Mouse (Mus musculus): Measurements from ENCODE around the gene Rab3a.
A peak's percentile ranks its signal among the peaks of the same experiment; 100 is the strongest.

Rab3a gene

DNA sequence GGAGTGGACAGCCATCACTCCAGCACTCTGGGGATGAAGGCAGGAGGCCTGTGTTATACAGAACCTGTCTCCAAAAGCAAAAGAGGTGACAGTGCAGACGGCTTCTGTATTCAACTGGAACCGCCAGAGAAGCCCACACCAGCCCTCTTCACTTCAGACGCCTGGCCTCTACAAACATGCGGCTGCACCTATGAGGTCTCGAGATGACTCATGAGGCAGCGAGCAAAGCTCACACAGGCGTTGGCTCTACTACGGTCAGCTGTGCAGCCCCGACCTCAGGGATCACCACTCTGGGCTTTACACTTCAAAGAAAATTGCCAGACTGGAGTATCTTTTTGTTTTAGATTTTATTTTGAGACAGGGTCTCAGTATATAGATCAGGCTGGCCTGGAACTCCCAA is 18.4 kb downstream of the Rab3a start:
- peak; percentile 33 to 50 for DNase-seq (ENCODE audit: inconsistent age in 2 of 2, low spot score in 1 of 2)

DNA sequence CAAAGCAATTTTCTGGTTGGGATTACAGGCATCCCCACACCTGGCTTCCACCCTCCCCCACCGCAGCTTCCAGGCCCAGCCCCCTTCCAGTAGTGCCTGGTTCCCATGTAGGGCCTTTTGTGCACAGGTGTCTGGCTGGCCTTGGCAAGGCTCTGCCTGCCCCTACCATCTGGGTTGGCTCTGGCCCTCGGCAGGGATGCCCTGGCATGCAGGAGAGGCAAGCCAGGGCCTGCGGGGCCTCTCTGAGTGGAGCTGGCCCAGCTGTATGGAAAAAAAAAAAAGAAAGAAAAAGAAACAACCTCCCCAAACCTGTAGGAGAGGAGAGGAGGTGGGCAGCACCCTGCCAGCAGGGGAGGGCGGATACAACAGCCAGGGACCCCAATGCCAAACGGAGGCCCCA is 18.9 kb downstream of the Rab3a start:
- DNase-seq (ENCODE audit: inconsistent age in 2 of 2, low spot score in 1 of 2), result no peak

DNA sequence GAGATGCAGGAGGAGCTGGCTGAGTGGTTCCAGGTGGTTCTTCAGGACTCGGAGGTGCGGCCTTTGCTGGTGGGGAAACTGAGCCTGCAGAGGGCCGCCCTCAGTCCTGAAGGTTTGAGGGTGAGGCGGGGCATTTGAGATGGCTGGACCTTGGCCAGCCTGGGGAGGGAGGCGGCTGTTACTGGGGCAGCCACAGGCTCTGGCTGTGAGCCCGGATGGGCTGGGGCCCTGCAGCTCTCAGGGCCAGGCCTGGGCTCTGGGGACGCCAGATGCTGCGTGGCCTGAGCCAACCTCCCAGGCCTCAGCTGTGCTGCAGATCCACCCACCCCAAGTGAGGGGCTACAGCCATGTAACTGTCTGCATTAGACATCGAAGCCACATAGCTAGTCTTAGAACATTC is 19.4 kb downstream of the Rab3a start:
- DNase-seq (ENCODE audit: inconsistent age in 2 of 2, low spot score in 1 of 2), result peak; percentile 82 to 91

DNA sequence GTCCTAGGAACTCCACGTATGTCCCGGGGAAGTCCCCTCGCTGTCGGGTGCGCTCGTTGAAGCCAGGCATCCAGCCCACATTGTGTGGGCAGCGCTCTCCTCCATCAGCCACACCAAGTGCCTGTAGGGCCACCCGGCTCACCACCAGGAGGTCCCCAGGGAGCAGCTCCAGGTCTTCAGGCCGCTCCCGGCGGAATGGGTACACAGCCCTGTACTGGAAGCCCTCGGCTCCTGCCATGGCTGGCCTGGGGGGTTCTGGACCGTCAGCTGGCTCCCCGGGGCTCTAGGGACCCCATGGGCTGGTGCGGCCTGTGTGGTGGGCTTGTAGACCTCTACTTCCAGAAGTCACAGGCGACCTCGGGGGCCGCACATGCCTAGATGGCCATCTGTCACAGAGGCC is 20.3 kb downstream of the Rab3a start:
- DNase-seq (ENCODE audit: inconsistent age in 2 of 2, low spot score in 1 of 2), result peak; percentile 53 to 63

DNA sequence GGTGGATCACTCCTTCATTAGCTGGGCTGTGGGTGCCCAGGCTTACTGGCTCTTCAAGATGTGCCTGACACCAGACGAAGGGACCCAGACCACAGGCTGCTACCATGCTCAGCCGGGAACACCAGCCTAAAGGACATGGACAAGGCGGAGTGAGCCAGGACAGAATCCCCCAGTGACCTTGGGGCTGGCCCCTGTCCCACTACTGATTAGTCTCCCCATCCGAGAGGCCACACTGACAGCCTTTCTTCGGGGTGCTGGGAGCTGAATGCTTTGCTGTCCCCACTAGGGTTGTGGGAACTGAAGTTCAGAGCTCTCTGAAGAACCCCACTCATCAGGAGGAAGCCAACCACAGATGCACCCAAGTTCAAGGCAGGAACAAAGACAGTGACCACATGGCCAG is 20.7 kb downstream of the Rab3a start:
- DNase-seq (ENCODE audit: inconsistent age in 2 of 2, low spot score in 1 of 2), result peak; percentile 42 to 67

DNA sequence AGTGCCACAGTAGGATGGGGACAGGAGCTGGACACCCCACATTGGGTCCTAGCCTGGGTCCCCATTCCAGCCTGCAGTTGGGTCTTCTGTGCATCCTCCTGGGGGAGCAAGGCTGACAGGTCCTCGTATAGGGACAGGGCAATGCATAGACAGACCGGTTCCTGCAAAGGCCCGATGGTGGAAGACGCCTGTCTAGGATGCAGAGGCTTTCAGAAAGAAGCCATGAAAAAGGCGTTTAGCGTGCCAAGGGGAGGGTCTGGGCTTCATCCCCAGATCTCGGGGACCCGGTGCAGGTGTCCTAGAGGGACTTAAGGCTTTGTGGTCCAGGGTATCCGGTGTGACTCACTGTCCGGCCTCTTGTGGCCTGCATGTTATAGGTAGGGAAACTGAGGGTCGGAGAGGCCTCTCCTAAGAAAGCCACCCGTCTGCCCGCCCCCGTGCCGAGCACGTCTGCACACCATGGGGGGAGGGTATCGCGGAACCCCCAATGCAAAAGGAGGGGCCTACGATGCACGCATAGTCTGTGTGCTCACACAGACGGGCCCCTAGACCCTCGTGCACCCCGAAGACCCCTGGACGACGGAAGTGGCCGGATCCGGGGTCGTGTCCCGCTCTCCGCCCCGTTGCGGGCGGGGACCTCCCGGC is 21.5 kb downstream of the Rab3a start:
- peak in 1 of 2 experiments; percentile 84 for DNase-seq (ENCODE audit: inconsistent age in 2 of 2, low spot score in 1 of 2)

DNA sequence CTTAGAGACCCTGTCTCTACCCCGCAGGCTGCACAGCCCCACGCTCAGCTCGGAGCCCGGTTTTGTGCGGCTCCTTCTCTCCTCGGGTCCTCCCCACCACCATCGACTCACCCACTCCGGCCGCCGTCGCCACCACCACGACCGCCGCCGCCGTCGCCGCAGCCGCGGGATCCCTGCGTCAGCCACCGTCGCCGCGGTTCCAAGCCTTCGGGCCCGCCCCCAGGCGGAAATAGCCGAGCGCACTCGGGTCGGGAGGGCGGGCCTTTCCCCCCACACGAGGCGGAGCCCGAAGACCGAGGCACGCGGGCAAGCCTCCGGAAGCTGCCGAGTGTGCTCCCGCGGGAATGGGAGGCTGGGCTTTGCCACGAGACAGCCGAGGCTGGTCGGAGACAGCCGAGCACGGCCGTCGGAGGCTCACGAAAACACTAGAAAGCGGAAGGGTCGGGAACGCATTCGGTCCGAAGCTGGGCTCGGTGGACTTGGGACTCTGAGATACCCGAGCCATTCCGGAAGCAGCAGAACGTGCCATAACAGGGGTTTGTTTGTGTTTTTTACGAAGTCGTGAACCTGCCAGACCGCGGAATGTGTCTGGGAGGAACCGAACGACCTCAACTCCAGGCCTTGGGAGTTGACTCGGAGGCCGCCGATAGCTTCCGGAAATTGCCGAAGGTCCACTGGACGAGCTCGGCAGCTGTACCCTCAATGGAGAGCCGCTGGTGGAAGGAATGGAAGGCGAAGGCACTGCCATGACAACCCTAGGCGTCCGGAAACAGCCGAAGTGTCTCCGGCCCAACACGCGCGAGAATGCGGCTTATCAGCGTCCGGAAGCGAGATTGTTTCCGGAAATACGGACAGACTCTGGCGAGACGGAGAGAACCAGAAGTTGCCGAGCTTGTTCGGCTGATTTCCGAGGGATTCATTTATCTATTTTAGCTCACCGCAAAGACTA is 22.3 kb downstream of the Rab3a start, which contains the start of gene Pik3r2:
TSS of gene Pik3r2 (minus strand) at position 218 of the 949 bp plus-strand sequence.
- peak; percentile 98 to 99 for DNase-seq (ENCODE audit: inconsistent age in 2 of 2, low spot score in 1 of 2)

DNA sequence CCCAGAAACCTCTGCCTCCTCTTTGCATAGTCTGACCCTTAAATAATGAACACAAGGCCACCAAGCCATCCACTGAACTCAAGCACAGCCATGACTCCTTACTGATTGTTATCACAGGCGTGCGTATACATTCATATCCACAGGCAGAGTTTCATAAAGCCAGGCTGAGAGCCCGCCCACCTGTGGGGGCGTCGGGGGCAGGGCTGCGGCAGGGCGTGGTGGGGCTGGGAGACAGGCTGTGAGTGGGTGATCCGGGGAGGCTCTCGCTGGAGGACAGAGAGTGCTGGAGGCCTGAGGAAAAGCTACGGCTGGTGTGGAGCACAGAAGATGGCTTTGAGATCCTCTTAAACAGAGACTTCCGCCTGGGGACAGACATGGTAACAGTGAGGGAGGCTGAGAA is 25.6 kb downstream of the Rab3a start:
- no peak for DNase-seq (ENCODE audit: inconsistent age in 2 of 2, low spot score in 1 of 2)

DNA sequence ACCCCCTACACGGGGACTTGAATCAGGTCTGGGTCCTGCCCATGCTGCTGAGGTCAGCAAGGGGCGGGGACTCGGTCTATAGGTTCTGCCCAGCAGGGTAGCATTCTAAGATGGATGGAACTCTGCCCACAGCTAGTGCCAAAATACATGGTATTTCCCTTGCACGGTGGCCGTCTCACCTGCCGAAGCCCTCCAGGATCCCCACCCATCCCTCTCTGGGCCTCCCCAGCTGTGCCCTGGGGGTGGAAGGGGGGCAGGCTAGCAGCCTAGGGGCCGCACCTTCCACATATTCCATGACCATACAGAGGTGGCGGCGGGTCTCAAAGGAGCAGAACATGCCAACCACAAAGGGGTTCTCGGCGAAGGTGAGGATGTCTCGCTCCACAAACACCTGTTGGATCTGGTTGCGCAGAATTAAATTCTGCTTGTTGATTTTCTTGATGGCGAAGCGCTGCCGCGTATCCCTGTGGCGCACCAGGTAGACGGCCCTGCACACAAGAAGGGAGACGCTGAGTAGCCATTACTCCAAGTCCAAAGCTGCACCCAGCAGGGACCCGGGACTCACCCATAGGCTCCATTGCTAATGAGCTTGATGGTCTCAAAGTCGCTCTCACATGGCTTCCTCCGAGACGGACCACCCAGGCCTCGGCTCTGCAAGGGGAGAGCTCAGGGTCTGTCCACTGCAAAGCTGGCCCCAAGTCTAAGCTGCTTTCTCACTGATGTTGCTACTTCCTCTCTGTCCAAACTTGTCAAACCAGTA is 32.0 kb downstream of the Rab3a start:
- no peak for DNase-seq (ENCODE audit: inconsistent age in 2 of 2, low spot score in 1 of 2)

DNA sequence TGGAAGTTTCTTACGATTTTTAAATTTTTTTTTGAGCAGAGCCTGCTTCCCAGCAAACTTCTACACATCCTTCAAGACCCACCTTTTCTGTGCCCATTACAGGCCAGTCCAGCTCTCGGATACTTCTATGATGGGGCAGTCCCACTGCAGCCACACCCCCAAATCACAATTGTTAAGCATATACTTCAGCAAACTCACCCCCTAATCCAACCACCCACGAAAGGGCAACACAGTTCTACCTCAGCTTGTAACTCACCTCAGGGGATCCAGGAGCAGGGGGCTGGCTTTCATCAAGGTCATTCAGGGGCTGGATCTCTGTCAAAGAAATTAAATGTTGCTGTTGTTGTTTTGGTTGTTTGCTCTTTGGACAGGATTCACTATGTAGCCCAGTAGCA is 32.6 kb downstream of the Rab3a start:
- no peak for DNase-seq (ENCODE audit: inconsistent age in 2 of 2, low spot score in 1 of 2)

DNA sequence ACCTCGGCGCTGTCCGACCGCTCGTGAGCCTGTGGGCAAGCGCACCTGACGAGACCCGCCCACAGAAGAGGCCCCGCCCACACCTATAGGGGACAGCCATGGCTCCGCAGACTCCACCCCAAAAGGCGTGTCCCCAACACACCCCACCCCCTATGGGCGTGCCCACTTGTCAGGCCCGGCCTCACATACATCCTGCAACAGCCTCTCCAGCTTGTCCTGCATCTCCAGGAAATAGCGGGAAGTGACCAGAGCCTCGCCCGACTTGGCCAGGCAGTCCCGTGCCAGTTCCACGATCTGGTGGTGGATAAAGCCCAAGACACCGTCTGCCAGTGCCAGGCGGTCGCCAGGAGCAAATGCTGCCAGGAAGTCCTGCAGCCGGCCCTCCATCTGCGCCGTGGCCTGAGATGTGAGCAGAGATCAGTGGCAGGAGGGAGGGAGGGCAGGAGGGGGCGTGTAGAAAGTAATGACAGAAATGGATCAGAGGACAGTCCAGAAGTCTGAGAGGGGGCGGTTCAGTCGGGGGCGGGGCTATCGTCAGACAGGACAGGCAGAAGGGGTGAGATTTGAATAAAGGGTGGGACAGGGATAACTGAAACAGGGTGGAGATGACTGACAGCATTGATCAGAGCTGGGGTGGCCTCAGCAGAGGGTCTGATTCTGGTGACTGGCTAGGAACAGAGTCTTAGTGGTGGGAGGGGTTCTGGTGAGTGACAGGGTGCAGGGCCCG is 33.6 kb downstream of the Rab3a start:
- DNase-seq (ENCODE audit: inconsistent age in 2 of 2, low spot score in 1 of 2), result no peak

DNA sequence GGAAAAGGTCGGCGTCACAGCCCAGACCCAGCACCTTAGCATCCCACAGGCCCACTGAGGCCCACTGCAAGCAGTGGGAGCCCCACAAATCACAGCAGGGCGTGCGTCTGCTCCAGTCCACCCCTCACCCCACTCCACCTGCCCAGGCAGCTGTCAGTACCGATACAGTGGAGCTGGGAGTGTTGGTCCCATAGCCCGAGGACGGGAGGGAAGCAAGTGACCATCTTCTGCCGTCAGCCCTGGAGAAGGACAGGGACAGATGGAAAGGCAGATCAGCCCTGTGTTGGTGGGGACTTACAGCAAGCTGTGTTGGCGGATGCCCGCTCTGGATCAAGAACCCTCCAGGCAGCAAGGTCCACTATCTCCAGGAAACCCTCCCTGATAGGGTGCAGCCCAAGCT is 34.6 kb downstream of the Rab3a start:
- no peak for DNase-seq (ENCODE audit: inconsistent age in 2 of 2, low spot score in 1 of 2)

DNA sequence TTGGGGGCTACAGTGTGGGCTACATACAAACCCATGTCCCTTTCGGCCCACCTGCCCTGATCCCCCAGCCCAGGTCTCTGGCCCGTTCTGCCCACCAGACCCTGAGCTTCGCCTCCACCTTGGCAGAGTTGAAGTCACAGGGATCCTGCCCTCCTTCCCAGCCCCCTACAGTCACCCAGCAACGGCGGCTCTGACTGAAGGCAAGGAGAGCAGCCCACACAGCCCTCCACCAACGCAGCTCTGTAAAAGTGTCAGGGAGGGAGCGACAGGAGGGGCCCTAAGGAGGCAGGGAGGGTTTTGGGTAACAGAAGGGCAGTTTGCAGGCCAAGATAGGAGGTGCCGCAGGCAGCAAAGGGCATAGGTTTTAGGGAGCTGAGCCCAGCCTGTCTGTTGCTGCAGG is 36.4 kb downstream of the Rab3a start:
- no peak for DNase-seq (ENCODE audit: inconsistent age in 2 of 2, low spot score in 1 of 2)

DNA sequence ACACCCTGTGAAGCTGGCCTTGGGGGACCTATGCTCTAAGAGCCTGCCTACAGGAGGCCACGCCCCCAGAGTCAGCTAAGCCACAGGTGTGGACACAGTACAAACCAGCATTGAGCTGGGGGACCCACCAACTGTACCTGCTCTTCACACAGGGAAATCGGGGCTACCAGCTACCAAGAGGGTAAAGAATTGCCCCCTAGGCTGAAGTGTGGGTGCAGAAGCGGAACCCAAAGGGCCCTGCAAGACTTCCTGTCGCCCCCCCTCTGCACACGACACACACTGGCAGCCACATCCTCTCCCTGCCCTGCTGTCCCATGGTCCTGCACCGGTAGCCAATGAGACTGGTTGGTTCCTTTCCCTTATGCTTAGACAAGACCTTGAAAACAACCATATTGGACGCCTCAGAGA is 36.8 kb downstream of the Rab3a start:
- DNase-seq (ENCODE audit: inconsistent age in 2 of 2, low spot score in 1 of 2), result peak in 1 of 2 experiments; percentile 64

DNA sequence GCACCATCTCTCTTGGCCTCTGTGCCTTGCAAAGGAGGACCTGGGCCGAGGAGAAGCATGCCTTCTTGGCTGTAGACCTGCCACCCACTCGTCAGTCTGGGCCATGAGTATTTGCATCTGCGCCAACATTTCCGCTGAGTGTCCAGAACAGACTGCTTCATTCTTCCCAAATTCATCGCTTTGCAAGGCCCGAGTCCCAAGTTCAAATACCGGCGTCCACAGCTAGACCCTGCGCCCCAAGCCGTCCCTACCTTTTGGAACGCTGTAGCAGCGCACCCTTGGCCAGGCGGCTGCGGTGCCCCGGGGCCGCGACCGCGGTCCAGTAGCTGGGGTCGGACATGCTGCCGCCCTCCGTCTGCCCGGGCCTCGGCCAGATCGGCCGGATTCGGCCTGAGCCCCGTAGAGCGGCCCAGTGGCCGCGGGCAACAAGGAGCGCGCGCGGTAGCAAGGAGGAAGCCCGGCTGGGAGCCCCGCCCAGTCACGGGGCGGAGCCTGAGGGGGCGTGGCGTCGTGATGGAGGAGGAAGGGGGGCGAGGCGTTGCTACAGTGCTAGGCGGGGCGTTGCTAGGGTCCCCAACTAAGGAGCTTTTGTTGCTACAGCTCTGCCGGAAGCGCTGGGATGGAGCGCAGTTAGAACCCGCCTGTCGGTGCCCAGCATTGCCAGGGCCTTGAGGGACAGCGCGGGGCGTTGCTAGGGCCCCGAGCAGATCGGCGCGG is 37.7 kb downstream of the Rab3a start:
- DNase-seq (ENCODE audit: inconsistent age in 2 of 2, low spot score in 1 of 2), result peak; percentile 98 to 99

DNA sequence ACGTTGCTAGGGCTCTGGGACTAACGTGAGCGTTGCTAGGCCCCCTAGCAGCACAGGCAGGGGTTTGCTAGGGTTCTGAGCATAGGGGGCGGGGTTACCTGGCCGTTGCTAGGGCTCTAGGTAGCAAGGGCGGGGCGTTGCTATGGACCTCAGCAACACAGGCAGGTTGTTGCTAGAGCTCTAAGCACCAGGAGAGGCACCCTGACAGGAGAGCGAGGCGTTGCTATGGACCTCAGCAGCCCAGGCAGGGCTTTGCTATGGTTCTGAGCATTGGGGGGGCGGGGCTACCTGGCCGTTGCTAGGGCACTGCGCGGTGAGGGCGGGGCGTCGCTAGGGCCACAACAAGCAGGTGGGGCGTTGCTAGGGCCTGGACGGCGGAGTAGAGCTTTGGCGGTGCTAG is 38.2 kb downstream of the Rab3a start:
- DNase-seq (ENCODE audit: inconsistent age in 2 of 2, low spot score in 1 of 2), result no peak

DNA sequence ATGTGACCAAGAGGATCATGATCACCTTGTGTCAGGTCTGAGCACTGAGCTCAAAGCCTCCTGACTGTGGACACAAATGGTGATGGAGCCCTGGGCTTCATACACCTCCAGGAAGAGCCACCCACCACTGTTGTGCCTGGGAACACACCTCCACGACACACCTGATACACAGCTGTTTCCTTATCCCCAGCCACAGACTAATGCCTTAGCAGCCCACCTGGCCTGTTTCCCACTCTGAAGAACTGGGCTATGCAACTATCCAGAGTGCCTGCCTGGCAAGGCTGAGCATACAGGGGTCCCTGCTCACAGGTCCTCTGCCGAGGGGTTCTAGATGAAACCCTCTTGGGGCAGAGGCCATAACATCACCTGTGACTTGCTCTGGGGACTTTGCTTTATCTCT is 39.7 kb downstream of the Rab3a start:
- no peak for DNase-seq (ENCODE audit: inconsistent age in 2 of 2, low spot score in 1 of 2)

DNA sequence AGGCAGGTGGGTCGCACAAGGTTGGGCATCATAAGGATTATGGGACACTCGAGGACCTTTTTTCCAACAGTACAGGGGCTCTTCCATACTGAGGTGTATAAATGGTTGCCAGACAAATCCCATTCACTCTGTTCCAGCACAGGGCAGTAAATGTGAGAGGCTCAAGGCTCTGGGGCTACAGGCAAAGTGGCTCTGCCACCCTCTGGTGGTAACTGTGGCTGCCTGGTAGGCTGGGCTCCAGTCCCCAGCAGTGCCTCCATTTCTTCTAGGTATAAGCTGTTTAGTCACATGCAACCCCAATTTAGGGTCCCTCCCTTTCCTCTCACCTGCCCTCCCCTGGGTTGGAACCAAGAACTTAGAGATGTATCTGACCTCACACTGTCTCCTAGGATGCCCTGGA is 40.9 kb downstream of the Rab3a start:
- no peak for DNase-seq (ENCODE audit: inconsistent age in 2 of 2, low spot score in 1 of 2)

DNA sequence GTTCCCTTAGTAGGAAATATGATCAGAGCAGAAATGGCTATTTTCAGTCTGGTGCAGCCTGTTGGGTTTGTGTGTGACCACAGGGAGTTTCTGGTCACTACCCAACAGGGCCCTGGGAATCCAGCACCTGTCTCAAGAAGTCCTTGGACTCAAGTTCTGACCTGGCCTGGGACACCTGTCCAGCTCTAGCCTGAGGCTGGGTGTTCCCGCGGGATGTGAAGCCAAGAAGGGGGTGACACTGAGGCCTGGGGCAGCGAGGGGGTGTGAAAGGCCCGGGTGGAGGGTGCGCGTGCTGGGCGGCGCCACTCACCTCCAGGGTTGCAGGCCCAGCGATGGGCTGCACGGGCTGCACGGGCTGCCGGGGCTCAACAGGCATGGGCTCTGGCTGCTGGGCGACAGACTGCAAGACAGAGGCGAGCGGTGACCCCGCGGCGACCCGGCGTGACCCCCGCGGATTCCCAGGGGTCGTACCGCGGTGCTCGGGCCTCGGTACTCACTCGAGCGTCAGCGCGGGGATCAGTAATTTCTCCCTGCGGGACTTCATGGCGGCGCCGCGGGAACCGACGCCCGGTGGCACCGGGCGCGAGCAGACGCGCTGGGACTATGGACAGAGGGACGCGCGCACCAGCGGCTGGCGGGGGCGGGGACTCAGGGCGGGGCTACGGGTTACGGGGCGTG is 42.1 kb downstream of the Rab3a start:
- no peak for DNase-seq (ENCODE audit: inconsistent age in 2 of 2, low spot score in 1 of 2)
